Mouse (Mus musculus) ES-E14 (cell line): ENCODE results near the gene Gm10570. TPM values are rescaled to one million over a fixed set of nuclear protein-coding genes. Genes with fewer than 3 reads are reported as not detected.

Experiments
- DNase-seq: peaks from one replicate; pipeline ENCODE4 v3.0.0-alpha.2; 2013; ENCODE audit warnings: low read depth, low spot score
- H3K27ac ChIP-seq: 2 replicates; pipeline ENCODE4 v1.5.1; 2012; ENCODE audit warnings: low read depth, mild to moderate bottlenecking, low read length, moderate library complexity, mixed read lengths; ENCODE audit not compliant: poor library complexity, insufficient read depth, severe bottlenecking
- H3K36me3 ChIP-seq: 2 replicates; pipeline ENCODE4 v1.6.1; 2012; ENCODE audit warnings: mild to moderate bottlenecking, low read length, moderate library complexity, mixed read lengths; ENCODE audit not compliant: control insufficient read depth, poor library complexity, insufficient read depth, severe bottlenecking
- H3K4me1 ChIP-seq, 2 experiments: fragments of 150-350 bp in 1 of 2; sonication (generic) in 1 of 2; 2 replicates each; pipeline ENCODE4 v1.6.1; 2012; ENCODE audit warnings: low read length in 2 of 2, mild to moderate bottlenecking in 1 of 2, mixed read lengths in 1 of 2; ENCODE audit not compliant: control insufficient read depth in 2 of 2, insufficient read depth in 2 of 2, poor library complexity in 1 of 2
- H3K4me3 ChIP-seq, 2 experiments: fragments of 150-350 bp in 1 of 2; sonication (generic) in 1 of 2; 2 replicates each; pipeline ENCODE4 v1.5.1; 2012; ENCODE audit warnings: low read length in 2 of 2, low read depth in 1 of 2, mild to moderate bottlenecking in 1 of 2, mixed read lengths in 1 of 2; ENCODE audit not compliant: insufficient read depth in 1 of 2, poor library complexity in 1 of 2, severe bottlenecking in 1 of 2
- H3K9ac ChIP-seq: 2 replicates; pipeline ENCODE4 v1.6.1; 2012; ENCODE audit warnings: low read depth, mild to moderate bottlenecking, low read length, mixed read lengths; ENCODE audit not compliant: poor library complexity, insufficient read depth, severe bottlenecking
- H3K9me3 ChIP-seq: fragments of 150-350 bp; sonication (generic); 2 replicates; pipeline ENCODE4 v1.6.1; 2012; ENCODE audit warnings: low read depth, mild to moderate bottlenecking, low read length; ENCODE audit not compliant: control insufficient read depth, insufficient read depth
- CHD2 ChIP-seq: IDR thresholded peaks from 2 replicates; pipeline ENCODE4 v1.6.1; 2014; ENCODE audit warnings: mild to moderate bottlenecking, low read depth, low read length, inconsistent platforms
- HCFC1 ChIP-seq: IDR thresholded peaks from 2 replicates; pipeline ENCODE4 v1.6.1; 2012; ENCODE audit warnings: low read length, inconsistent platforms, borderline replicate concordance; ENCODE audit not compliant: insufficient read depth
- MAFK ChIP-seq: IDR thresholded peaks from 2 replicates; pipeline ENCODE4 v1.6.1; 2014; ENCODE audit warnings: mild to moderate bottlenecking, low read depth, low read length, inconsistent platforms; ENCODE audit not compliant: insufficient read depth
- ZC3H11A ChIP-seq: IDR thresholded peaks from 2 replicates; pipeline ENCODE4 v1.6.1; 2012; ENCODE audit warnings: low read depth, mild to moderate bottlenecking, inconsistent platforms, low read length, borderline replicate concordance
- ZNF384 ChIP-seq: IDR thresholded peaks from 2 replicates; pipeline ENCODE4 v1.6.1; 2012; ENCODE audit warnings: low read depth, low read length, inconsistent platforms
- in situ Hi-C, 2 experiments: fragments of 600-800 bp; cut with MboI; formaldehyde crosslinking; loops; one replicate each; pipeline ENCODE4 v1.15.1; 2025; ENCODE audit warnings: low sequenced_read_pairs in 2 of 2, inconsistent platforms in 1 of 2; ENCODE audit not compliant: unreplicated experiment in 2 of 2
- total RNA-seq: library from RNA; depleted of rRNA; stranded (reverse); fragments of 300-350 nt; gene quantifications from 2 replicates; pipeline ENCODE4 v1.2.3, GENCODE M21; 2012

Gene Gm10570
- total RNA-seq, 1 experiment = 0.49 TPM

DNA sequence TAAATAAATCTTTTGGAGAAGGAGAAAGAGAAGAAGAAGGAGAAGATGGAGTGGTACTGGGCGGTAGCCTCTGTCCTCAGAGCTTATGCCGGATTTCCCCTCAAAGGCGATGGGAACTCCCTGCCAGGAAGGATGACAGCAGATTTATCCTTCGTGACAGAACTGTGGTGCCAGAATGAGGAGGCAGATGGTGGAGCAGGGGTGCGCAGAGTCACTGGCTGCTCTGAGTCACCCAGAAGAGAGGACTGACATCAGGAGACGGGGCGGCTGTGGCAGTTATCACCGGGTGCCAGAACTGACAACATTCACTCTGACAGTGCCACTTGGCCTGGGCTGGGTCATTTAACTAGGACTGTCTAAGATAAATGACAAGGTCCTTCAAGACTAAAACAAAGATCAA, 38.4 kb downstream of the Gm10570 start:
- Histone ChIP-seq H3K36me3 (no peaks in the 10 kb centered on the region), H3K27ac (no peak overlapping the region), H3K9me3 (no peaks in the 10 kb centered on the region), H3K4me1 (peaks cover 3 to 24% of the 10 kb centered on the region in 2 experiments; a peak in 2 of 4 replicates), H3K9ac (no peak overlapping the region), H3K4me3 (no peak overlapping the region)
- no peak for DNase-seq
- in situ Hi-C loops = no loop called here
- TF ChIP-seq MAFK (no peak), CHD2 (no peak), HCFC1 (no peak), ZC3H11A (no peak), ZNF384 (no peak)

DNA sequence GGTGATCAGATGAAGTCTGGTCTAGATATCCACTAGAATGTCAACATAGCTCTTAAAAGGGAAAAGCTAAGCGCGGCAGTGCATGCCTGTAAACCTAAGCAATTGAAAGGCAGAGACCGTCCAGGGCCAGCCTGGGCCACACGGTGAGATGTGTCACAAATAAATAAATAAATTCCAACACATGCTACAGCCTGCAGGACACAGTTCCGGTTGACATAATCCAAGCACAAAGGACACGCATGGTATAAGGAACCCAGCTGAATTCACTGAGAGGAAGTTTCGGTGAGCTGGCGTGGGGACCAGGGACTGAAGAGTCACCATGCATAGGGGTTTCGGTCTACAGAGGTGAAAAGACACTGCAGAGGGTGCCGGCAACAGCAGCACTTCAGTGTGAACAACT, 39.7 kb downstream of the Gm10570 start:
- no peaks in the 10 kb centered on the region for H3K9me3 ChIP-seq
- peaks cover 3 to 27% of the 10 kb centered on the region in 2 experiments; a peak in 2 of 4 replicates for H3K4me1 ChIP-seq
- no peak overlapping the region for H3K27ac ChIP-seq
- H3K9ac ChIP-seq = no peak overlapping the region
- no peak for TF ChIP-seq ZNF384
- no peak for TF ChIP-seq HCFC1
- no peak for TF ChIP-seq ZC3H11A
- no peak for TF ChIP-seq MAFK
- TF ChIP-seq CHD2 = no peak
- in situ Hi-C loops = no loop called here
- no peak overlapping the region for H3K4me3 ChIP-seq
- no peaks in the 10 kb centered on the region for H3K36me3 ChIP-seq
- DNase-seq = no peak

DNA sequence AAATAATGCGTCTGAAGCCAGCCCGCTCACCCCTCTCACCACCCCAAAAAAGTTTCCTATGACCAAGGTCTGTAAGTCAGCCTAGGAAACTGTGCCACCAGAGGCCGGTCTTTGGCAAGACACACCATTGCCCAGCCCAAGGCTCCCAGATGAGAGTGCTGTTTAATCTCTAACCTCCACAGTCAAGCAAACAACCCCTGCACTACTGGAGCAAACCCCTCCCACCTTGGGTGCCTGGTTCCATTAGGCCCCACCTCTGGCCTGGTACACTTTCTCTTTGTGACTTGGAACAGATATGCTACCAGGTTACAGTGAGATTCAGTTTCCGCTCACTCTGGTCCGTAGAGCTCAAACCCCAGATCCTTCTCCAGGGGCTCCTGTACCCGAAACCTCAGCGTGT, 41.4 kb downstream of the Gm10570 start:
- Histone ChIP-seq H3K4me3 (peak overlapping the region; percentile 32 to 33; a peak in 1 of 4 replicates), H3K4me1 (peaks cover 3 to 26% of the 10 kb centered on the region in 2 experiments; a peak in 2 of 4 replicates), H3K36me3 (no peaks in the 10 kb centered on the region), H3K27ac (no peak overlapping the region), H3K9me3 (no peaks in the 10 kb centered on the region), H3K9ac (peak overlapping the region; percentile 21)
- TF ChIP-seq MAFK (no peak), ZNF384 (no peak), CHD2 (no peak), HCFC1 (no peak), ZC3H11A (no peak)
- no peak for DNase-seq
- in situ Hi-C loops = no loop called here

DNA sequence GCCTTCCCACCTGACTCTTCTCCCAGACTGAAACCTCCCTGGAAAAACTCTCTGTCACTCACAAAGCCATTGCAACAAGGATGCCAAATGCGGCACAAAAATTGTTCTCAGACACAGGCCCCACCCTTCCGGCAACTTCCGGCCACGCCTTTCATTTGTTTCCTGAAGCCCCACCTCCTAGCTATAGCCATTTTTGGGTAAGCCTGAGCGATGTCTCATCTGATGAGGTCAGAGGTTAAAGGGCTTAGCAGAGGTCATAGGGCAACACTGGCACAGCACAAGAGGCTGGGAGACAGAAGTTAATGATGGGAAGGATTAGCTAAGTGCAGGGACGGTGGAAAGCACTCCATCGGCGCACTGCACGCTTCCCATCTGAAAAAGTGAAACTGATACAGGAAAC, 41.9 kb downstream of the Gm10570 start:
- TF ChIP-seq HCFC1 (no peak), CHD2 (no peak), MAFK (no peak), ZNF384 (no peak), ZC3H11A (no peak)
- H3K9ac ChIP-seq = peak overlapping the region; percentile 54; the same call in 1 of the 2 replicates
- no peaks in the 10 kb centered on the region for H3K9me3 ChIP-seq
- H3K27ac ChIP-seq = no peak overlapping the region
- in situ Hi-C loops = no loop called here
- H3K36me3 ChIP-seq = no peaks in the 10 kb centered on the region
- H3K4me1 ChIP-seq = peaks cover 3 to 26% of the 10 kb centered on the region in 2 experiments; a peak in 2 of 4 replicates
- no peak for DNase-seq
- peak overlapping the region; percentile 32 to 33 for H3K4me3 ChIP-seq
